Mouse (Mus musculus) left cerebral cortex, adult 2 months (tissue): Measurements from ENCODE around the gene Chmp3. TPM values are rescaled to one million over a fixed set of nuclear protein-coding genes. Genes with fewer than 3 reads are reported as not detected.
A peak's percentile ranks its signal among the peaks of the same experiment; 100 is the strongest.

Experiments
- DNase-seq, 2 experiments: peaks; one replicate each; pipeline ENCODE4 v3.0.0; 2021 to 2022; ENCODE audit warnings: low spot score in 2 of 2, mixed read lengths in 1 of 2; ENCODE audit errors: extremely low spot score in 1 of 2
- H3K27ac ChIP-seq: fragments of 200-600 bp; 2 replicates; pipeline ENCODE4 v1.8.1; 2022
- H3K4me3 ChIP-seq: fragments of 200-600 bp; 2 replicates; pipeline ENCODE4 v1.8.1; 2022
- CTCF ChIP-seq: fragments of 200-600 bp; IDR thresholded peaks from 2 replicates; pipeline ENCODE4 v1.8.1; 2022; ENCODE audit warnings: antibody characterized with exemption, mild to moderate bottlenecking, moderate library complexity
- intact Hi-C: fragments of 180-260 bp; cut with DNase I; formaldehyde crosslinking; loops from one replicate; pipeline ENCODE4 v1.15.1; 2025
- total RNA-seq, 2 experiments: library from RNA; stranded (reverse); gene quantifications; 2 replicates each; pipeline ENCODE4 v1.2.3; 2021

Chmp3 gene
- total RNA-seq, 2 experiments from 2014 or later, result 100.0 to 109 TPM

- DNase-seq, result no peak
- Histone ChIP-seq H3K4me3 (no peak overlapping the region), H3K27ac (no peak overlapping the region)
- intact Hi-C loops, result no loop called here
- no peak for TF ChIP-seq CTCF
These were observed 6.3 kb upstream of the Chmp3 start for GRCm38 (mm10) chr6:71537286-71537685.

GRCm38 (mm10) chr6:71555507-71555951 is 11.9 kb downstream of the Chmp3 start:
- Histone ChIP-seq H3K27ac (no peak overlapping the region), H3K4me3 (no peak overlapping the region)
- no peak for TF ChIP-seq CTCF
- DNase-seq, result no peak
- intact Hi-C loops, result no loop called here

- intact Hi-C loops, result no loop called here
- Histone ChIP-seq H3K4me3 (no peak overlapping the region), H3K27ac (no peak overlapping the region)
- TF ChIP-seq CTCF, result no peak
- no peak for DNase-seq
These were observed 13.2 kb downstream of the Chmp3 start for GRCm38 (mm10) chr6:71556826-71557225.

GRCm38 (mm10) chr6:71568616-71569015 is 25.0 kb downstream of the Chmp3 start:
- Histone ChIP-seq H3K27ac (no peak overlapping the region), H3K4me3 (no peak overlapping the region)
- intact Hi-C loops, result no loop called here
- no peak for DNase-seq
- no peak for TF ChIP-seq CTCF

- Histone ChIP-seq H3K4me3 (no peak overlapping the region), H3K27ac (no peak overlapping the region)
- intact Hi-C loops, result no loop called here
- no peak for DNase-seq
- no peak for TF ChIP-seq CTCF
These were observed 25.4 kb downstream of the Chmp3 start for GRCm38 (mm10) chr6:71569025-71569424.

GRCm38 (mm10) chr6:71575359-71575758 is 31.8 kb downstream of the Chmp3 start:
- intact Hi-C loops, result no loop called here
- DNase-seq, result no peak
- TF ChIP-seq CTCF, result no peak
- Histone ChIP-seq H3K27ac (no peak overlapping the region), H3K4me3 (no peak overlapping the region)

GRCm38 (mm10) chr6:71579478-71579877 is 35.9 kb downstream of the Chmp3 start:
- Histone ChIP-seq H3K4me3 (no peak overlapping the region), H3K27ac (no peak overlapping the region)
- DNase-seq, result no peak
- no peak for TF ChIP-seq CTCF
- intact Hi-C loops, result no loop called here

- intact Hi-C loops, result no loop called here
- TF ChIP-seq CTCF, result no peak
- H3K27ac ChIP-seq, result no peak overlapping the region; the same call in 1 of the 2 replicates
- H3K4me3 ChIP-seq, result no peak overlapping the region
- no peak for DNase-seq
These were observed 39.6 kb downstream of the Chmp3 start for GRCm38 (mm10) chr6:71583198-71583597.

GRCm38 (mm10) chr6:71589401-71589800 is 45.8 kb downstream of the Chmp3 start:
- no peak for TF ChIP-seq CTCF
- Histone ChIP-seq H3K4me3 (no peak overlapping the region), H3K27ac (no peak overlapping the region)
- DNase-seq, result no peak
- intact Hi-C loops, result no loop called here

- no peak for DNase-seq
- no peak for TF ChIP-seq CTCF
- intact Hi-C loops, result loop anchor here (10.0 kb wide), 1 partner anchor 305 kb away; no protein-coding TSS in a partner anchor
- Histone ChIP-seq H3K27ac (no peak overlapping the region), H3K4me3 (no peak overlapping the region)
These were observed 46.6 kb downstream of the Chmp3 start for GRCm38 (mm10) chr6:71590154-71590553.

GRCm38 (mm10) chr6:71607756-71608155 is 64.2 kb downstream of the Chmp3 start:
- TF ChIP-seq CTCF, result no peak
- no peak for DNase-seq
- intact Hi-C loops, result no loop called here
- Histone ChIP-seq H3K27ac (peak overlapping the region; percentile 51; the same call in 1 of the 2 replicates), H3K4me3 (no peak overlapping the region)

- no peak for DNase-seq
- Histone ChIP-seq H3K4me3 (no peak overlapping the region), H3K27ac (peak overlapping the region; percentile 81; the same call in 1 of the 2 replicates)
- intact Hi-C loops, result no loop called here
- TF ChIP-seq CTCF, result no peak
These were observed 65.4 kb downstream of the Chmp3 start for GRCm38 (mm10) chr6:71608994-71609393.

GRCm38 (mm10) chr6:71609968-71610367 is 66.4 kb downstream of the Chmp3 start:
- peak in 1 of 2 experiments; percentile 36 for DNase-seq
- Histone ChIP-seq H3K27ac (peak overlapping the region; percentile 91), H3K4me3 (no peak overlapping the region)
- no peak for TF ChIP-seq CTCF
- intact Hi-C loops, result loop anchor here (2.0 kb wide), 1 partner anchor 195 kb away; no protein-coding TSS in a partner anchor

GRCm38 (mm10) chr6:71613225-71613624 is 69.6 kb downstream of the Chmp3 start:
- no peak for TF ChIP-seq CTCF
- no peak overlapping the region for H3K27ac ChIP-seq
- intact Hi-C loops, result no loop called here
- no peak for DNase-seq
- H3K4me3 ChIP-seq, result no peak overlapping the region
